Mouse (Mus musculus): Measurements from ENCODE around the gene Adamts17.

GRCm38 (mm10) chr7:66866944-66867718, 27.6 kb downstream of the Adamts17 start:
- TF ChIP-seq POLR2A (IDR thresholded peaks at IDR 0.05; ENCODE audit: extremely low read depth, insufficient read depth, low read length) (no peak), CTCF (IDR thresholded peaks at IDR 0.05; ENCODE audit: extremely low read depth, insufficient read depth, low read length) (no peak)
